Mouse (Mus musculus): ENCODE results near the gene Slc22a5.

The Slc22a5 gene

DNA sequence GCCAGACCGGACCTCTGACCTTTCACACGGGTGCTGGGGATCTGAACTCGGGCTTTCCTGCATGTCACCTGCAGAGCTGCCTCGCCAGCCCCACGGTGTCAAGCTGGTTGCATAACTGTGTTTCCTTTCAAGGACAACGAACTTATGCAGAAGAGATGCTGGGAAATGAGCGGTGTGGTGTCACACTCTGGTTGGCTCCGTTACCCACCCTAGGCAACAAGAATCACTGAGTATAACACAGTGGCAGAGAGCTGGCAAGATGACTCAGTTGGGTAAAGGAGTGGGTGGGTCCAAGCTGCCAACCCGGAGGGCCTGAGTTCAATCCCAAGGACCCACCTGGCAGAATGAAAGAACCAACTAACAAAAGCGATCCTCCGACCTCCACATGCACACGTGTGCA lies 49.9 kb downstream of the Slc22a5 start:
- no peak for DNase-seq (ENCODE audit: low spot score in 2 of 2)

DNA sequence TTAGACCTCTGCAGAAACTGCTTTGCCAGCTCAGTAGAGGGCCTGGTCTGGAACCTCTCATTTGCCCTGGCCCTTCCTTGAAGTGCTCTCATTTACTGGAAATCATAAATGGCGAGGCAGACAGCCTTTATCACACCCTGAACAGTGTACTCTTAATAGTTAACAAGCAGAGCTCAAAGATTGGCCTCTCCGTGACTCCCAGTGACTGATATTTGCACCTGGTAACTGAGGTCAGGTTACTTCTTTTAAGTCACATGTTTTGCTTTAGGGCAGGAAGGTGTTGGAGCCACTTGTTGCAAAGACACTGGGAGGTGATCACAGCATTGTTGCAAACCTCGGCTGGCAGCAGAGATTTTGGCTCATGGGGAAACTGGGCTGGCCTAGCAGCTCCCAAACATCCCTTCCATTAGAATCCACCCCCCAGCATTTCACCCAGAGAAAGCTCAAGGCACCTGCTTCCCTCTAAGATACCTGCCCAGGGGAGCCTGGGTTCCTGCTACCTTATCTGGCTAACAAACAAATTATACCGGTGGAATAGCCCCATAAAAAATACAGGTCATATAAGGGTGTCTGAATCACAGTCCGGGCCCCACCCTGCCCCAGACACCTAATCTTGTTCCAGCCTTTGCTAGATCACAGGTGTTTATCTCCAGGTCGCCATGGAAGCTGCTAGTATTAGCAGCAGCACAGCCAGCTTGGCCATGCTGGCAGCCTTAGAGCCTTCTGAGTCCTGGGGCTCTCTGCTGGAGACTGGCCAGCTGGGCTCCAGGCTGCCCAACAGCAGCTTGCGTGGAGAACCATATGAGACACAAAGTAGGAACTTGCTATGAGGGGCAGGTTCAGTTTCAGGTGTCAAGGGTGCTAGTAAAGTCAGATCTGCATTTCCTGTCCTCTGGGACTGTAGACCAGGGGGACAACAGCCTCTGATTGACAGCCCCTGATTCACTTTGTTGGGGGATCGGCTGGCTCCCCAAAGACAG lies 51.5 kb downstream of the Slc22a5 start:
- no peak for DNase-seq (ENCODE audit: low spot score in 2 of 2)

DNA sequence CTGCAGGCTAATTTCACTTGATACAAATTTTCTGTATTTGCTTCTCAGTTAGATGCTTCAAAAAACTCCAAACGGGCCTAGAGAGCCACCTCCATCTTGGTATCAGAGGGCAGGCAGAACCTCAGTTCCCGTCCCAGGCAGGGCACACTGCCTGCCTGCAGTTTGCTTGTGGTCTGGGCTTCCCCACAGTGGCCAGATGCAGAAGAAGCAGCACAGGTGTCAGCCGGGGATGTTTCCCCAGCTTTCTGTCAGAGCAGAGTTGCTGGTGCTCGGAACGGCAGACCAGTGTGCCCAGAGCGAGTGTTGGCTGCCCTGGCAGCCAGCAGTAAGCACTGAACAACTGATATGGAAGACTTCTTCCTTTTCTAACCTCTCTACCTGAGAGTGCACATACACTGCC lies 52.3 kb downstream of the Slc22a5 start:
- DNase-seq (ENCODE audit: low spot score in 2 of 2) = no peak

DNA sequence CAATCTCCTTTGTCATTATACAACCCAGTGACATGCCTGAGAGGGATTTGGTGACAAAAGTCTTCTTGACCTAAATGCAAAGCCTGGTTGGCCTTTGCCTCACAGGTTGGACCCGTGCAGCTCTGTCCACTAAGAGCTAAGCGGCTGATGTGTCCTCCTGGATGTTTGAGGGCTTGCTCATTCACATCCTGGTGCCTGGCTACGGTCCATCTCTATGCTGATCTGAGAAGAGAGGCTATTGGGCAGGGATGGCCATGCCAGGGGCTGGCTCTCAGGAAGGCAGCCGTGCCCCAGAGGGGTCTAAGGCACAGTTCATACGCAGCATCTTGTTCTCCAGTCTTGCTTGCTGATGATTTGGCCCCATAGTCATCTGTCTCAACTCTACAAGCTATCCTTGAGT lies 53.7 kb downstream of the Slc22a5 start:
- no peak for DNase-seq (ENCODE audit: low spot score in 2 of 2)

DNA sequence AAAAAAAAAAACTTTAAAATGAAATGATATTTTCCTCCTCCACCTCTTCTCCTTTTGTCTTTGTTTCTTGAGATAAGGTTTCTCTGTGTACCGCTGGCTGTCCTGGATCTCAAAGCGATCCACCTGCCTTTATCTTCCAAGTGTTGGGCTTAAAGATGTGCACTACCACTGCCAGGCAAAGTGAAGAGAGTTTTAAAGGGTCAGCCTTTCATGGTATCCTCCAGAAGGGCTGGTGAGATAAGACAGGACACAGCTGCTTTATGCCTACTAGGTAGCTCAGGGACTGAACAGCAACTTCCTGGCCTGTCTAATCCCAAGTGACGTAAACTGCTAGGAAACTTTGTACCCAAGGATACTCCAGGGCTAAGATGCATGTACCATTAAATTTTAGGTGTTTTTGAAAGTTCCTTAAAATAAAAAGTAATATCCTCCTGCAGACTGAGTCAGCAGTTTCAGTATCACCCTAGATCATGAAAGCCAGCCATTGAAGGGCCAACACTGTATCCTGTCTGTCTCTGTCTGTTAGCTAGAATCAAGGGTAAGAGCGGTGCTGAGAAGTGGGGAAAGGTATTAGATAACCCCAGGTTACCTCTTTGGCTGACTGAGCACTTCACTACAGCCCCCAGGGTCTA lies 56.0 kb downstream of the Slc22a5 start:
- no peak for DNase-seq (ENCODE audit: low spot score in 2 of 2)

DNA sequence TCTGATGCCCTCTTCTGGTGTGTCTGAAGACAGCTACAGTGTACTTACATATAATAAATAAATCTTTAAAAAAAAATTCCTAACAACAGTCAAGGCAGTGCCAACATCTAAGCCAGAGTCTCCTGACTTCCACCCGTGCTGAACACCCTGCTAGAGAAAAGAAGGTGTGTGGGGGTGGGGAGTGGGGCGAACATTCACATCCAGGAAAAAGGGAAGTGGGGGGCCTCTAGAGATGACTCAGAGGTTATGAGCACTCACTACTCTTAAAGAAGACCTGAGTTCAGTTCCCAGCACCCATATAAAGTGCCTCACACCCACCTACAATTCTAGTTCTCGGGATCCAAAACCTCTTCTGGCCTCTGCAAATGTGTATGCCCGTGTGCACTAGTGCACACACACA lies 66.1 kb downstream of the Slc22a5 start:
- no peak for DNase-seq (ENCODE audit: low spot score in 2 of 2)

DNA sequence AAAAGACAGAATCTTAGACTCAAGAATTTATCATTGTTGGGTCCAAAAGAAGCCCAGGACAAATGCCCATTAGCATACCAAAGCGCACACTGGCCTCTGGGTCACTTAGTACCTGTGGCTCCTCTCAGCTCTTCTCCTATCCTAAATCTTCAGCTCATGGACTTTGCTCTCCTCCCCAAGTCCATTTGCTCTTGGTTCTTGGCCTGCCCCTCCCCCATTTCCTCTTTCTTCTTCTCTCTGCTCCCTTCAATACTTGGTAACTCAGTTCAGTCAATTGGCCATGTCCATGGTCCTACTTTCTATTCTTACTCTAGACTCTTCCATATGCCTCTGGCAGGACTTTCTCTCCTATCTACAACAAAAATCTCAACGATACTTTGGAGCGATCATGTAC lies 69.5 kb downstream of the Slc22a5 start:
- no peak for DNase-seq (ENCODE audit: low spot score in 2 of 2)

DNA sequence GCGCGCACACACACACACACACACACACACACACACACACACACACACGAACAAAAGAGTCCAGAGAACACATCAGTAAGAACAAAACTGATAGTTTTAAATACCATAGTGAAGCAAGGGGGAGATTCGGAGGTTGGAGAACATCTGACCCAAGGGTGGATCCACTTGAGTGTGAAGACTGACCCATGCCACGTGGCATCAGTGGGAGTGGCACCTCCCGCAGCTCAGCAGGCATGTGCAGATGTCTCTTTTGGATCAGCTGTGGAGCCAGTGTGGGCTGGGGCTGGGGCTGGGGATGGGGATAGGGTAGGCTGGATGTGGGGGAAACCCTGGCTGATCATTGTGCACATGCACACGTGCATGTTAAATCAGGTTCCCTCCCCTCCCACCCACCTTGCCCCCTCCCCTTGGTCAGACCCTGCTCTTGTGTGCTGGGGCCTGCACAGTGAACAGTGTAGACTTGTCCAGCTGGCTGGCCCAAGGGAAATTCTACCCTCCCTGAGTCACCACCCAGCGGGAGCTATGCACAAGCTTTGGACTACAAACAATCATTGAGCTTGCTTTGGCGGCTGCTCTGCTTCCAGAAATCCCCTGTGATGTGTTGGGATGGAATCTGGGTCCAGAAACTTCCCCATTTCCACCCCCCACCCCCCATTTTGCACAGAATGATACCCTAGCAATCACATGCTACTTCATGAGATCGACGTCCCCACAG lies 70.1 kb downstream of the Slc22a5 start:
- no peak for DNase-seq (ENCODE audit: low spot score in 2 of 2)

DNA sequence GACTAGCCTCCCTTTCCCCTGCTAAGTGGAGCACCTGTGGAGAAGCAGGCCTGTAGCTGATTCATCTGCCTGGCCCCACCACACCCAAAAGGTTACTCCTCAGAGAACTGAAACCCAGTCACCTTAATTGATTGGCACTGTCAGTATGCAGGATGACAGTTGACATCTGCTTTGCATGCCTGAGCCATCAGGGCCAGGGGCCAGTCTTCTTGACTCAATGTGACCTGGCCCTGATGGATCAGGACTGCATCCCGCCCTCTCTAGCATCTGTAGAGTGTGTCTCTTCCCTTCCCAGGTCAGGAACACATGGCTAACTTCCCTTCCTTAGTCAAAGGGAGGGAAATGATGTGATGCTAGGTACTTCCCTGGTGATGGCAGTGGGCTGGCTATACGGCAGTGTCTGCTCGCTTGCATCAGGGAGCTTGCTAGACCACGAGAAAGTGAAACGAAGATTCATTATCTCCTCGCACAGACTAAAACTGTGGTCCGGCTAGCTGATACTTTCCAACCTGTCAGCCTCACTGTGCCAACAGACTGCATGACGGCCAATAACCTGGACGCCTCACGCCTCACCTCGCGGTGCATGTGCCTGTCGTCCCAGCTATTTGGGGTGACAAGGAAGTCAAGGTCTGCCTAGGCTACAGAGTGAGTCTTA lies 70.8 kb downstream of the Slc22a5 start:
- DNase-seq (ENCODE audit: low spot score in 2 of 2) = no peak

DNA sequence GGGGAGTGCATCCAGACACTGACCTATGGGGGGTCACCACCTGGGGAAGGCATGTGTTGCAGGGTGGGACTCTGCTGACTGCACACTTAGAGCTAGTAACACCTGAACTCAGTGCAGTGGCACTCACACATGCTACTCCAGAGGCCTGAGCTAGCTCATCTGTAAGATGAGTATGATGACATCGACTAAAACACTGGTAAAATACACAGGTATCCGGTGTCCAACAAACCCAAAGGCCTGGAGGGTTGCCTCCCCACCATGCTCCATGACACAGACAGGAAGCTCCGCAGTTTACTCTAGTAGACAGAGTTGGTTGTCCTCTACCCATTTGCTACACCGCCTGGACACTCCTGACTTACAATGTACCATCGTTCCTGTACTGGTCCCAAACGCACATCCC lies 71.9 kb downstream of the Slc22a5 start:
- no peak for DNase-seq (ENCODE audit: low spot score in 2 of 2)

DNA sequence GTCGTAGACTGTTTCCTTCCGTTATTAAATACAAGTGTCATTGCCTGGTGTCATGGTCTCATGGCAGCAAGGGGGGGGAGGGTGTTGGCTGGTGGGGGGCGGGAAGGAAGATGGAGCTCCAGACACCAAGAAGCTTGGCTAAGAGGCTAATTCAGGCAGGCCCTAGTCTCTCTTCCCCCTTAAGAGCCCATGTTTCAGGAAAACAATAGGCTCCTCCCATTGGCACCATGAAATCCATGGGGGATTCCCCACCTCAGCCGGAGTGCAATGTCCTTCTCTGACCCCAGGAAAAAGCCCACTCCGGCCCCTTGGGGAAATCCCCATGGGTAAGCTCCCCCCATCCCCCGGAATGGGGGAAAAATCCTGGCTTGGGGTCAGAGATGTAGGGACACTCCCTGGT lies 72.7 kb downstream of the Slc22a5 start:
- no peak for DNase-seq (ENCODE audit: low spot score in 2 of 2)

DNA sequence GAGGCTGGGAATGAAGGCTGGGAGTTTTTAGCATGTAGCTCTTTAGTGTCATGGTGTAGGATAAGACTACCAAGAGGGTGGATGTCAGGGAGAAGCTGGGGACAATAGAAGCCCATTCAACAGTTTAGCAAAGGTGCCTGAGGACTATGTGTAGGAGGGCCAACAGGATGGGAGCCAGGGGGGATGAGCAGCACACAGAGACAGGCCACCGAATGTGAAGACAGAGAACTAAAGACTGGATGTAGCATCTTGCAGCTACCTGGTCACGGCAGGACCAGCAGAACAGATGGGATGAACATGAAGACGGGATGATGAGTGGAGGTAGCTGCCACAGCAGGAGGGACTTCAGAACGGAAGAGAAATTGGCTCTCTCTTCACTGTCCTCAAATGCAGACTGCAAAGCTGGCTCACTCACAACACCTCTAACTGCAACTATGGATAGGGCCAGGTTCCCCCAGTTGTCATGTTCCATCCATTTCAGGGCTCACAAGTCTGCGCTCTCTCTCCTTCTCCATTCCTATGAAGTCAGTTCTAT lies 74.6 kb downstream of the Slc22a5 start:
- DNase-seq (ENCODE audit: low spot score in 2 of 2) = no peak

DNA sequence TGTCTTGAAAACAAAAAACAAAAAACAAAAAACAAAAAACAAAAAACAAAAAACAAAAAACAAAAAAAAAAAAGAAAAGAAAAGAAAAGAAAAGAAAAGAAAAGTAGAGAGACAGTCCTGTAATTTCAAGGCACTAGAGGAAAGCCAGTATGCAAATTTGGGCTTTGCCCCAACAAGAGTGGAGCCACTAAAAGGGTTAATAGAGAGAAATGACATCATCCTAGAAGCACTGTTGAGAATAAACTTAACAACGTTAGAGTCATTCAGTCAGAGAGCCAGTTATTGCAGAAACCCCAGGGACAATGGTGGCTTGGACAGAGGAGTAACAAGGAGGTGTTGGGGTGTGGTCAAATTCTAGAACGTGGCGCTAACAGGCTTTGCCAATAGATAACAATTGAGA lies 76.7 kb downstream of the Slc22a5 start:
- no peak for DNase-seq (ENCODE audit: low spot score in 2 of 2)

Data from cerebellum, postnatal 4 days (tissue).